Mouse (Mus musculus): Measurements from ENCODE around the gene Nop2. TPM values are rescaled to one million over a fixed set of nuclear protein-coding genes. Genes with fewer than 3 reads are reported as not detected.
A peak's percentile ranks its signal among the peaks of the same experiment; 100 is the strongest.

Gene Nop2
- polyA plus RNA-seq, 1 experiment from 2014 or later: 46.8 TPM

- DNase-seq (ENCODE audit: low spot score): no peak
- ATAC-seq: no peak
- H3K4me1 ChIP-seq (ENCODE audit: control insufficient read depth, insufficient read depth, low read length): peaks cover 20% of the 10 kb centered on the region
- H3K9me3 ChIP-seq (replicated peaks; ENCODE audit: control insufficient read depth, low read length): no peaks in the 10 kb centered on the region
- no peaks in the 10 kb centered on the region for H3K27me3 ChIP-seq (replicated peaks; ENCODE audit: control insufficient read depth, insufficient read depth, low read length)
- peak overlapping the region; percentile 90 for H3K9ac ChIP-seq (ENCODE audit: low read length)
- WGBS: 56% methylated on average over 7 of the region's 7 CpGs
- H3K4me2 ChIP-seq (ENCODE audit: low read length): peak overlapping the region; percentile 98
- H3K27ac ChIP-seq (ENCODE audit: low read depth, low read length): no peak overlapping the region
- H3K36me3 ChIP-seq (ENCODE audit: control insufficient read depth, insufficient read depth, low read length): peaks cover 36% of the 10 kb centered on the region
- peak overlapping the region; percentile 70 for H3K4me3 ChIP-seq (ENCODE audit: low read depth, low read length)
Measured at GRCm38 (mm10) chr6:125146148-125146547, 14.4 kb downstream of the Nop2 start.

DNA sequence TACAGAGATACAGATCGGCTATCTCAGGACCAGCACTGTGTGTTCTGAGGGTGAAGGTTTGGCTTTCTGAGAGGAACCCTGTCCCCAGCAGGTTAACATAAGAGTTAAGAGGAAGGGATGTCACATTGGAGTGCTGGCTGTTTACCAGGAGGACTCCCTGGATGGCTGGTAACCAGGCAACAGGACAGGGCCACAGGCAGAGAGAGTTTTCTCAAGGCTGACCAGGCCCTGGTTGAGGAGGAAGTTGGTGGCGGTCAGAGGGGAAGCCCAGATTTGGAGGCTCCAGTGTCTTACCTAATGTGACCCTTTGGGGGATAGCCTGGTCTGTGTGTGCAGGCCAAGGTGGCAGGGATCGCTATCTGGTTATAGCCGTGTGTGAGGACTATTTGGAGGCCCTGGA, 15.1 kb downstream of the Nop2 start:
- Histone ChIP-seq H3K36me3 (ENCODE audit: control insufficient read depth, insufficient read depth, low read length) (peaks cover 36% of the 10 kb centered on the region), H3K4me3 (ENCODE audit: low read depth, low read length) (0 out of 2 replicates have a peak overlapping the region, but pooled peaks have one; percentile 70), H3K27ac (ENCODE audit: low read depth, low read length) (no peak overlapping the region), H3K4me2 (ENCODE audit: low read length) (peak overlapping the region; percentile 98), H3K9me3 (replicated peaks; ENCODE audit: control insufficient read depth, low read length) (no peaks in the 10 kb centered on the region), H3K9ac (ENCODE audit: low read length) (peak overlapping the region; percentile 32; the same call in 1 of the 2 replicates), H3K4me1 (ENCODE audit: control insufficient read depth, insufficient read depth, low read length) (peaks cover 20% of the 10 kb centered on the region), H3K27me3 (replicated peaks; ENCODE audit: control insufficient read depth, insufficient read depth, low read length) (no peaks in the 10 kb centered on the region)
- DNase-seq (ENCODE audit: low spot score): no peak
- no peak for ATAC-seq
- WGBS: 87% methylated on average over 4 of the region's 4 CpGs

GRCm38 (mm10) chr6:125147329-125147728, 15.6 kb downstream of the Nop2 start:
- Histone ChIP-seq H3K27ac (ENCODE audit: low read depth, low read length) (0 out of 2 replicates have a peak overlapping the region, but pooled peaks have one; percentile 14), H3K9ac (ENCODE audit: low read length) (peak overlapping the region; percentile 32; the same call in 1 of the 2 replicates), H3K27me3 (replicated peaks; ENCODE audit: control insufficient read depth, insufficient read depth, low read length) (no peaks in the 10 kb centered on the region), H3K4me1 (ENCODE audit: control insufficient read depth, insufficient read depth, low read length) (peaks cover 20% of the 10 kb centered on the region), H3K4me3 (ENCODE audit: low read depth, low read length) (no peak overlapping the region), H3K9me3 (replicated peaks; ENCODE audit: control insufficient read depth, low read length) (no peaks in the 10 kb centered on the region), H3K4me2 (ENCODE audit: low read length) (peak overlapping the region; percentile 98), H3K36me3 (ENCODE audit: control insufficient read depth, insufficient read depth, low read length) (peaks cover 36% of the 10 kb centered on the region)
- 70% methylated on average over 10 of the region's 10 CpGs for WGBS
- ATAC-seq (no peak), DNase-seq (ENCODE audit: low spot score) (no peak)

- Histone ChIP-seq H3K9me3 (replicated peaks; ENCODE audit: control insufficient read depth, low read length) (no peaks in the 10 kb centered on the region), H3K4me1 (ENCODE audit: control insufficient read depth, insufficient read depth, low read length) (peaks cover 20% of the 10 kb centered on the region), H3K4me3 (ENCODE audit: low read depth, low read length) (no peak overlapping the region), H3K36me3 (ENCODE audit: control insufficient read depth, insufficient read depth, low read length) (peaks cover 41% of the 10 kb centered on the region), H3K9ac (ENCODE audit: low read length) (peak overlapping the region; percentile 43; the same call in 1 of the 2 replicates), H3K4me2 (ENCODE audit: low read length) (no peak overlapping the region), H3K27me3 (replicated peaks; ENCODE audit: control insufficient read depth, insufficient read depth, low read length) (no peaks in the 10 kb centered on the region), H3K27ac (ENCODE audit: low read depth, low read length) (no peak overlapping the region)
- ATAC-seq (no peak), DNase-seq (ENCODE audit: low spot score) (no peak)
- WGBS: 81% methylated on average over 18 of the region's 18 CpGs
Measured at GRCm38 (mm10) chr6:125148251-125148925, 16.7 kb downstream of the Nop2 start.

- peaks cover 42% of the 10 kb centered on the region for H3K36me3 ChIP-seq (ENCODE audit: control insufficient read depth, insufficient read depth, low read length)
- H3K4me3 ChIP-seq (ENCODE audit: low read depth, low read length): no peak overlapping the region
- no peak overlapping the region for H3K27ac ChIP-seq (ENCODE audit: low read depth, low read length)
- no peak for DNase-seq (ENCODE audit: low spot score)
- H3K9me3 ChIP-seq (replicated peaks; ENCODE audit: control insufficient read depth, low read length): no peaks in the 10 kb centered on the region
- WGBS: 85% methylated on average over 16 of the region's 16 CpGs
- H3K27me3 ChIP-seq (replicated peaks; ENCODE audit: control insufficient read depth, insufficient read depth, low read length): no peaks in the 10 kb centered on the region
- H3K4me1 ChIP-seq (ENCODE audit: control insufficient read depth, insufficient read depth, low read length): peaks cover 20% of the 10 kb centered on the region
- no peak for ATAC-seq
- no peak overlapping the region for H3K4me2 ChIP-seq (ENCODE audit: low read length)
- no peak overlapping the region for H3K9ac ChIP-seq (ENCODE audit: low read length)
Measured at GRCm38 (mm10) chr6:125148926-125149568, 17.3 kb downstream of the Nop2 start.

- H3K9ac ChIP-seq (ENCODE audit: low read length): no peak overlapping the region
- ATAC-seq: no peak
- no peak for DNase-seq (ENCODE audit: low spot score)
- H3K4me1 ChIP-seq (ENCODE audit: control insufficient read depth, insufficient read depth, low read length): peaks cover 20% of the 10 kb centered on the region
- H3K27me3 ChIP-seq (replicated peaks; ENCODE audit: control insufficient read depth, insufficient read depth, low read length): no peaks in the 10 kb centered on the region
- H3K36me3 ChIP-seq (ENCODE audit: control insufficient read depth, insufficient read depth, low read length): peaks cover 39% of the 10 kb centered on the region
- no peaks in the 10 kb centered on the region for H3K9me3 ChIP-seq (replicated peaks; ENCODE audit: control insufficient read depth, low read length)
- H3K4me3 ChIP-seq (ENCODE audit: low read depth, low read length): no peak overlapping the region
- no peak overlapping the region for H3K4me2 ChIP-seq (ENCODE audit: low read length)
- WGBS: 79% methylated on average over 7 of the region's 7 CpGs
- H3K27ac ChIP-seq (ENCODE audit: low read depth, low read length): no peak overlapping the region
Measured at GRCm38 (mm10) chr6:125149569-125149950, 17.9 kb downstream of the Nop2 start.

DNA sequence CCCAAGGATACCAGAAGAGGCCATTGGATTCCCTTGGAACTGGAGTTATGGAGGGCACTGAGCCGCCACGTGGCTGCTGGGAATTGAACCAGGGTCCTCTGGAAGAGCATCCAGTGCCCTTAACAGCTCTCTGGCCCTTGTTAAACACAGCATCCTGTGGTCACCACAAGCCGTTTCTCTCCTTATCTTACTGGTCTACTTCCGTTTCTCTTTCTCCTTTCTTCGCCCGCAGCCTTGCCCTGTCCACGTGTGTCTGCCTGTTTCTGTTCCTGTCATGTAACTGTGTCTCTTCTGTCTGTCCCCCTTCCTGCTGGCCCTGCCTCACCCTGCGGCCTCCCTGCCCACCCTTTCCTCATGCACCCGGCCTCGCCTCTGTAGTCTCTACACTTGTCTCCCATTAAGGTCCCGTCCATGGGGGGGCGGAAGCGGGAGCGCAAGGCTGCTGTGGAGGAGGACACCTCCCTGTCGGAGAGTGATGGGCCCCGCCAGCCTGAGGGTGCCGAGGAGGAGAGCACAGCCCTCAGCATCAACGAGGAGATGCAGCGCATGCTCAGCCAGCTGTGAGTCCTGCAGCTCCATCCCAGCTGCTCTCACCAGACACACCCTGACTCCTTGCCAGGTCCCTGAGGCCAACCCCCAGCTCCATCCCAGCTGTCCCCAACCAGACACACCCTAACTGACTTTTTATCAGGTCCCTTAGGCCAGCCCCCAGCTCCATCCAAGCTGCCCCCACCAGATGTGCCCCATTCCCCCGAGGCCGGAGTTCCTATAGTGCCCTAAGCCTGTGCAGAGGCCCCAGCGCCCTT, 20.7 kb downstream of the Nop2 start:
- DNase-seq (ENCODE audit: low spot score) (no peak), ATAC-seq (no peak)
- H3K27ac ChIP-seq (ENCODE audit: low read depth, low read length): no peak overlapping the region
- peaks cover 49% of the 10 kb centered on the region for H3K36me3 ChIP-seq (ENCODE audit: control insufficient read depth, insufficient read depth, low read length)
- no peaks in the 10 kb centered on the region for H3K27me3 ChIP-seq (replicated peaks; ENCODE audit: control insufficient read depth, insufficient read depth, low read length)
- H3K4me3 ChIP-seq (ENCODE audit: low read depth, low read length): no peak overlapping the region
- no peaks in the 10 kb centered on the region for H3K9me3 ChIP-seq (replicated peaks; ENCODE audit: control insufficient read depth, low read length)
- H3K4me2 ChIP-seq (ENCODE audit: low read length): no peak overlapping the region
- 88% methylated on average over 22 of the region's 22 CpGs for WGBS
- peaks cover 1% of the 10 kb centered on the region for H3K4me1 ChIP-seq (ENCODE audit: control insufficient read depth, insufficient read depth, low read length)
- no peak overlapping the region for H3K9ac ChIP-seq (ENCODE audit: low read length)

- no peak overlapping the region for H3K27ac ChIP-seq (ENCODE audit: low read depth, low read length)
- no peak for ATAC-seq
- no peak for DNase-seq (ENCODE audit: low spot score)
- H3K27me3 ChIP-seq (replicated peaks; ENCODE audit: control insufficient read depth, insufficient read depth, low read length): no peaks in the 10 kb centered on the region
- H3K9me3 ChIP-seq (replicated peaks; ENCODE audit: control insufficient read depth, low read length): no peaks in the 10 kb centered on the region
- H3K4me2 ChIP-seq (ENCODE audit: low read length): no peak overlapping the region
- no peak overlapping the region for H3K4me3 ChIP-seq (ENCODE audit: low read depth, low read length)
- peaks cover 49% of the 10 kb centered on the region for H3K36me3 ChIP-seq (ENCODE audit: control insufficient read depth, insufficient read depth, low read length)
- WGBS: 89% methylated on average over 5 of the region's 5 CpGs
- H3K9ac ChIP-seq (ENCODE audit: low read length): no peak overlapping the region
- no peaks in the 10 kb centered on the region for H3K4me1 ChIP-seq (ENCODE audit: control insufficient read depth, insufficient read depth, low read length)
Measured at GRCm38 (mm10) chr6:125153018-125153389, 21.3 kb downstream of the Nop2 start.
